Mouse (Mus musculus) layer of hippocampus, adult 9-10 months (tissue): ENCODE results near the gene Uap1.
"Not testable (repeated sequence)": the region's sequence is repeated elsewhere in the genome, so short reads cannot be mapped to it uniquely, and the experiment has no call there.

Experiments used
- DNase-seq: peaks from one replicate; pipeline ENCODE4 v3.0.0; 2022; ENCODE audit warnings: low spot score

Gene Uap1

GRCm38 (mm10) chr1:170111651-170112226, 63.0 kb downstream of the Uap1 start:
- no peak for DNase-seq

- DNase-seq: no peak
These were observed 64.0 kb downstream of the Uap1 start, which contains the start of gene Ddr2 for GRCm38 (mm10) chr1:170110516-170111332. Ddr2 (minus strand) TSS chr1:170110762.

- DNase-seq: no peak
These were observed 64.8 kb downstream of the Uap1 start for GRCm38 (mm10) chr1:170109776-170110515.

GRCm38 (mm10) chr1:170102814-170103213, 71.9 kb downstream of the Uap1 start:
- not testable (repeated sequence) for DNase-seq
